Mouse (Mus musculus) myocyte (in vitro differentiated cells): ENCODE measurements around the gene Gtf2h4. TPM values are rescaled to one million over a fixed set of nuclear protein-coding genes. Genes with fewer than 3 reads are reported as not detected.
A peak's percentile ranks its signal among the peaks of the same experiment; 100 is the strongest.

Experiments used
- H3K27me3 ChIP-seq: one replicate; pipeline ENCODE4 v1.6.1; 2011; ENCODE audit not compliant: control insufficient read depth, insufficient read depth, insufficient read length
- H3K36me3 ChIP-seq: one replicate; pipeline ENCODE4 v1.6.1; 2011; ENCODE audit not compliant: control insufficient read depth, insufficient read depth
- H3K4me2 ChIP-seq: one replicate; pipeline ENCODE4 v1.6.1; 2011; ENCODE audit warnings: low read depth, control low read depth
- H3K4me3 ChIP-seq: one replicate; pipeline ENCODE4 v1.5.1; 2011; ENCODE audit warnings: mild to moderate bottlenecking, control low read depth, moderate library complexity
- H3K79me2 ChIP-seq: one replicate; pipeline ENCODE4 v1.6.1; 2011; ENCODE audit not compliant: control insufficient read depth, insufficient read depth
- H3ac ChIP-seq: one replicate; pipeline ENCODE4 v1.6.1; 2011; ENCODE audit not compliant: control insufficient read depth, insufficient read length
- CEBPB ChIP-seq: IDR thresholded peaks from 2 replicates; pipeline ENCODE4 v1.6.1; 2011; ENCODE audit warnings: mild to moderate bottlenecking, moderate library complexity; ENCODE audit not compliant: poor library complexity, insufficient read depth, severe bottlenecking
- E2F4 ChIP-seq: IDR thresholded peaks from one replicate; pipeline ENCODE4 v1.6.1; 2011; ENCODE audit warnings: mild to moderate bottlenecking, control low read depth, moderate library complexity; ENCODE audit not compliant: insufficient read depth
- MAX ChIP-seq: IDR thresholded peaks from one replicate; pipeline ENCODE4 v1.6.1; 2011; ENCODE audit warnings: low read depth, mild to moderate bottlenecking, control low read depth
- MYOD1 ChIP-seq, 3 experiments: IDR thresholded peaks; one replicate each; pipeline ENCODE4 v1.6.1; 2011; ENCODE audit warnings: control low read depth in 2 of 3, low read depth in 2 of 3, mild to moderate bottlenecking in 2 of 3, moderate library complexity in 1 of 3; ENCODE audit not compliant: insufficient read length in 2 of 3, control insufficient read depth in 1 of 3
- MYOG ChIP-seq, 3 experiments: IDR thresholded peaks; one replicate each; pipeline ENCODE4 v1.6.1; 2011; ENCODE audit warnings: control low read depth in 2 of 3, low read depth in 2 of 3, mild to moderate bottlenecking in 2 of 3; ENCODE audit not compliant: insufficient read length in 2 of 3, control insufficient read depth in 1 of 3, insufficient read depth in 1 of 3
- POLR2A ChIP-seq: IDR thresholded peaks from one replicate; pipeline ENCODE4 v1.6.1; 2011; ENCODE audit warnings: low read depth, mild to moderate bottlenecking, control low read depth, moderate library complexity; ENCODE audit not compliant: insufficient read length
- POLR2AphosphoS2 ChIP-seq: IDR thresholded peaks from one replicate; pipeline ENCODE4 v1.6.1; 2011; ENCODE audit warnings: low read depth, control low read depth; ENCODE audit not compliant: insufficient read length
- REST ChIP-seq: IDR thresholded peaks from one replicate; pipeline ENCODE4 v1.6.1; 2011; ENCODE audit warnings: mild to moderate bottlenecking, control low read depth, moderate library complexity; ENCODE audit not compliant: insufficient read depth, insufficient read length
- SRF ChIP-seq: IDR thresholded peaks from one replicate; pipeline ENCODE4 v1.6.1; 2011; ENCODE audit warnings: low read depth; ENCODE audit not compliant: control insufficient read depth, insufficient read length
- TCF12 ChIP-seq: IDR thresholded peaks from one replicate; pipeline ENCODE4 v1.6.1; 2011; ENCODE audit warnings: mild to moderate bottlenecking, control low read depth; ENCODE audit not compliant: poor library complexity, insufficient read depth, severe bottlenecking
- TCF3 ChIP-seq: IDR thresholded peaks from one replicate; pipeline ENCODE4 v1.6.1; 2011; ENCODE audit warnings: low read depth, control low read depth; ENCODE audit not compliant: insufficient read length
- USF1 ChIP-seq: IDR thresholded peaks from one replicate; pipeline ENCODE4 v1.6.1; 2011; ENCODE audit warnings: low read depth, mild to moderate bottlenecking, control low read depth, moderate library complexity
- polyA plus RNA-seq: library from polyadenylated mRNA; unstranded; fragments of >200 nt; fragmentation: generic; extraction: Trizol; gene quantifications from one replicate; pipeline ENCODE4 v1.2.1, GENCODE M21; 2012; ENCODE audit warnings: missing spikeins

Gene Gtf2h4
- polyA plus RNA-seq, 1 experiment = 27.4 TPM

DNA sequence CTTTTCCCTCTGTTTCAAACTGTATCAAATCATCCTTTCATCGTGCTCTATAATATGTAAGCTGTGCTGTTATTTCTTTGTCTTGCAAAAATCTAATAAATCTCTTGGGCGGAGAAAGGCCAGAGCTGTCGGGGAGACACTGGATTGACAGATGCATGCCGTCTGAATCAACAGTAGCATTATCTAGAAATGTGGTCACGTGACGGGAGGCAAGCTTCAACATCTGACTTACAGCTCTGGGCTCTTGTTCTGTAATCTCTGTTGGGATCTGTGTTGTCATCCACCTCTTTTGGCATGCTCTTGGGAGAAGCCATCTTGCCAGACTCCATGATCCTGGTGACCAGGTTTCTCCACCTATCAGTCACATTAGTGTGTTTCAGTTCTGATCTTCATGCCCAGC, 43.5 kb upstream of the Gtf2h4 start:
- no peak overlapping the region for H3K4me3 ChIP-seq
- H3K4me2 ChIP-seq = no peak overlapping the region
- TF ChIP-seq USF1 (peak; percentile 2), TCF12 (no peak), TCF3 (no peak), MYOD1 (IDR thresholded peaks at IDR 0.05; ENCODE audit: control insufficient read depth in 1 of 3, insufficient read length in 2 of 3, low read depth in 2 of 3) (no peak)
- no peaks in the 10 kb centered on the region for H3K36me3 ChIP-seq
- H3ac ChIP-seq = no peak overlapping the region
- no peaks in the 10 kb centered on the region for H3K79me2 ChIP-seq
- H3K27me3 ChIP-seq = no peaks in the 10 kb centered on the region

DNA sequence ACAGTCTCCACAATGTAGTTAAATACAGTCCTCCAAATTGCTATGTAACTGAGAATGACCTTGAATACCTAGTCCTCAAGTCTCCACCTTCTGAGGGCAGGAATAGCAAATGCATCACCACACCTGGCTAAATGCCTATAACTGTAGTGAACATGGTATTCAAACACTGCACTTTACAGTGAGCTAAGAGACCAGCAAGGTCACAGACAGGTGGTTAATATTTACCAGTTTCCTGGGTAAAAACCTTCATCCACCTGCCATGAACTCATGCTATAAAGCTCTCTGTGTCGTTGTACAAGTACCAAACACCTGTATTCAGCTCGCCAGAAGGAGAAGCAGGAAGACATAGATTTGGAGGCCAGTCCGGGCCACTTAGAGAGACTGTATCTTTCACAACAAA, 42.6 kb upstream of the Gtf2h4 start:
- H3ac ChIP-seq = no peak overlapping the region
- TF ChIP-seq USF1 = no peak
- no peak for TF ChIP-seq MYOD1 (IDR thresholded peaks at IDR 0.05; ENCODE audit: control insufficient read depth in 1 of 3, insufficient read length in 2 of 3, low read depth in 2 of 3)
- no peak for TF ChIP-seq POLR2A
- no peaks in the 10 kb centered on the region for H3K36me3 ChIP-seq
- H3K4me2 ChIP-seq = no peak overlapping the region
- H3K4me3 ChIP-seq = no peak overlapping the region
- no peaks in the 10 kb centered on the region for H3K27me3 ChIP-seq
- no peaks in the 10 kb centered on the region for H3K79me2 ChIP-seq

GRCm38 (mm10) chr17:35710705-35711347, 37.3 kb upstream of the Gtf2h4 start:
- Histone ChIP-seq H3K79me2 (no peaks in the 10 kb centered on the region), H3K4me2 (no peak overlapping the region), H3K4me3 (no peak overlapping the region), H3K27me3 (no peaks in the 10 kb centered on the region), H3K36me3 (no peaks in the 10 kb centered on the region), H3ac (no peak overlapping the region)
- TF ChIP-seq REST (no peak), E2F4 (no peak), POLR2A (no peak), TCF12 (no peak), USF1 (no peak), MAX (no peak), MYOG (IDR thresholded peaks at IDR 0.05; ENCODE audit: control insufficient read depth in 1 of 3, insufficient read depth in 1 of 3, insufficient read length in 2 of 3, low read depth in 2 of 3) (no peak), SRF (no peak), CEBPB (no peak), POLR2AphosphoS2 (no peak), MYOD1 (IDR thresholded peaks at IDR 0.05; ENCODE audit: control insufficient read depth in 1 of 3, insufficient read length in 2 of 3, low read depth in 2 of 3) (no peak), TCF3 (no peak)

DNA sequence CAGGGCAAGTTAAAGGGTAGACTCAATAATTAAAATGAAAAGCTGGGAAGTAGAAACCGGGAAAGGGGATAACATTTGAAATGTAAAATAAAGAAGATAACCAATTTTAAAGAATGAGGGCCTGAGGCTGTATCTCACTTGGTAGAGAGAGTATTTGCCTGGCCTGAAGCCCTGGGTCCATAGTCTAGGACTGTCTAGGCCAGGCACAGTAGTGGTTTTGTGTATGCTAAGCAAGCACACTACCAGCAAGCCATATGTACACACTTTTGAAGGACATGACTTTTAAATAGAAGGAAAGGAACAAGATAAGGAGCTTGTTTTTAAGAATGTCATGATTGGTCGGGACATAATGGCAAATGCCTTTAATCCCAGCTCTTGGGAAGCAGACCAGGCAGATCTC, 35.1 kb upstream of the Gtf2h4 start:
- Histone ChIP-seq H3ac (no peak overlapping the region), H3K27me3 (no peaks in the 10 kb centered on the region), H3K79me2 (no peaks in the 10 kb centered on the region), H3K36me3 (no peaks in the 10 kb centered on the region), H3K4me2 (no peak overlapping the region), H3K4me3 (no peak overlapping the region)
- TF ChIP-seq TCF3 (no peak), E2F4 (no peak), MYOG (IDR thresholded peaks at IDR 0.05; ENCODE audit: control insufficient read depth in 1 of 3, insufficient read depth in 1 of 3, insufficient read length in 2 of 3, low read depth in 2 of 3) (no peak), REST (no peak), MAX (no peak), TCF12 (no peak), USF1 (no peak), POLR2AphosphoS2 (no peak), CEBPB (no peak), MYOD1 (IDR thresholded peaks at IDR 0.05; ENCODE audit: control insufficient read depth in 1 of 3, insufficient read length in 2 of 3, low read depth in 2 of 3) (no peak), POLR2A (no peak), SRF (no peak)

DNA sequence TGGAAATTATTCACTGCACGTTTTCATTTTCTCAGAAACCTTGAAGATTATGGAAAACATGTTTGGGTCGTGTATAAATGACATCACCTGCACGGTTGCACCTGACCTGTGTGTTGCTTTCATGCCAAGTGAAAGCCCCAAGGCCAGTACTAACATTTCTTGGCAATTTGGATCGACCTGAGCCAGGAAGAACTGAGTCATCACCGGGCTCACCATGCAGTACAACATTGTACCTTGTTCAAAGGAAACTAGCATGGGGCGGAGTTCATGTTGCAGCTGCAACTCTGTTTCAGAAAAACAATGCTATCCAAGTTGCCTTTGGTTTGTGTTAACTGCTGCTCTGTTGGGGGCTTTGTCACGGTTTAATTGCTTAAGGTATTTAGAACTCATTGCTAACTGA, 34.4 kb upstream of the Gtf2h4 start:
- Histone ChIP-seq H3K4me2 (no peak overlapping the region), H3K27me3 (no peaks in the 10 kb centered on the region), H3K79me2 (peaks cover 2% of the 10 kb centered on the region), H3ac (no peak overlapping the region), H3K36me3 (no peaks in the 10 kb centered on the region), H3K4me3 (no peak overlapping the region)
- TF ChIP-seq REST = no peak
- TF ChIP-seq USF1 = no peak
- no peak for TF ChIP-seq MYOD1 (IDR thresholded peaks at IDR 0.05; ENCODE audit: control insufficient read depth in 1 of 3, insufficient read length in 2 of 3, low read depth in 2 of 3)
- no peak for TF ChIP-seq MAX
- TF ChIP-seq TCF12 = no peak
- TF ChIP-seq MYOG (IDR thresholded peaks at IDR 0.05; ENCODE audit: control insufficient read depth in 1 of 3, insufficient read depth in 1 of 3, insufficient read length in 2 of 3, low read depth in 2 of 3) = no peak
